Mouse (Mus musculus): ENCODE data around the gene Ddx39. TPM values are rescaled to one million over a fixed set of nuclear protein-coding genes. Genes with fewer than 3 reads are reported as not detected.

Gene Ddx39
- polyA plus RNA-seq, 2 experiments from 2014 or later = 153 to 208 TPM

DNA sequence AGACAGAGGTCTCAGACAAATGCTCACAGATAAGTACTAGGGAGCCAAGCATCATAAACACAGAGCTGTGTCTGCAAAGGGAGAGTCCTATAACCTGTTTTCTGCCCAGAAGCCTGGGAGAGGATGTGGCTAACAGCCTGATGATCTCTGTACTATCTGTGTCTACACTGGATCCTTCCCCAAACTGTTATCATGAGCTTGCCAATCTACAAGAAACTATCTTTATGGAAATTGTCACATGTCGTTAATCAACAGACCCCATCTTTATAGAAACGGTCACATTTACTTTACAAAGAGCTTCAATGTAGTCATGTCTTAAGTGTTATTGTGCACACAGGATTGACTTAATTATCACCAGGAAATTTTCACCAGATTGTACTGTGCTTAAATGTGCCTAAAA lies 55.7 kb downstream of the Ddx39 start:
- peak; percentile 40 for ATAC-seq

- peak; percentile 25 for ATAC-seq
Measured at GRCm38 (mm10) chr8:83771791-83772190, 56.8 kb downstream of the Ddx39 start.

- ATAC-seq = peak; percentile 72
Measured at GRCm38 (mm10) chr8:83772701-83773451, 57.9 kb downstream of the Ddx39 start.

DNA sequence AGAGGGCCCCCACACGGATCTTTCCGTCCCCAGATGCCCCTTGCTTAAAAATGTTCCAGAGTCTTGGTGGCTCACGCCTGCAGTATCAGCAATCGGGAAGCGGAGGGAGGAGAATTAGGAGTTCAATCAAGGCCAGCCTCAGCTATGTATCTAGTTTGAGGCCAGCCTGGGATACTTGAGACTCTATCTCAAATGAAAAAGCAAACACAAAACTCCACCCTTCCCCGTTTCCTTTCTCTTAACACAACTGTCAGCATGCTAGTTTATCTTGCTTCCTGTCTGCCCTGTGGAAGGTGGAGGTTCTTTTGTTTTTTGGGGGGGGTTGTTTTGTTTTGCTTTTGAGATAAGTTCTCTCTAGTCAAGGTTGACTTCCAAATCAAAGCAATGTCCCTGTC lies 58.5 kb downstream of the Ddx39 start:
- ATAC-seq = peak; percentile 68

DNA sequence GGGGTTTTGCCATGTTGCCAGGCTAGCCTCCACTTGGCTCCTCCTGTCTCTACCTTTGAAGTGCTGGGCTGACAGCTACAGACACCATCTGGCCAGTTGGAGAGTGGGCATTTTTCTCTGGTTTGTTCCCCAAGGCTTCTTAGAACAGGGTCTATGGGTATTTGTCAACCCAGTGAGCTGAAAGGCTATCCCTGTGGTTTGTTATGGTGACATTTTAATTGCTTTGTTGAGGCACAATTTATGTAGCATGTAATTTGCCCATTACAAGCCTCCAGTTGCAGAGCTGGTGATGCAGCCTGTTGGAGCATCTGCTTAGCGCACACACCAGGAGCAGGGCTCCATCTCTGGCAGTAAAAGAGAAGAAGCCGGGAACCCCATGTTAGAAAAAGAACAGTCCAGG lies 59.2 kb downstream of the Ddx39 start:
- ATAC-seq = no peak

Other genes starting within 250 kb of the Ddx39 start
- under 1 TPM in 1 of 2 experiments, not detected in 1; 0.07 TPM for gene Olfr370, start 179.4 kb upstream of the Ddx39 start, polyA plus RNA-seq (2017; shearing (Covaris generic))
- 100 to 1,000 TPM; 277 to 291 TPM for gene Ndufb7, start 148.5 kb upstream of the Ddx39 start, polyA plus RNA-seq (2017; shearing (Covaris generic))
- 100 to 1,000 TPM; 408 to 507 TPM for gene Tecr, start 107.2 kb upstream of the Ddx39 start, polyA plus RNA-seq (2017; shearing (Covaris generic))
- gene Dnajb1, start 107.0 kb upstream of the Ddx39 start, polyA plus RNA-seq (2017; shearing (Covaris generic)) = 10 to 100 TPM; 44.9 to 62.3 TPM
- gene Gipc1, start 62.5 kb upstream of the Ddx39 start, polyA plus RNA-seq (2017; shearing (Covaris generic)) = 10 to 100 TPM; 14.8 to 21.9 TPM
- gene Ptger1, start 48.5 kb upstream of the Ddx39 start, polyA plus RNA-seq (2017; shearing (Covaris generic)) = 1 to 10 TPM; 1.2 TPM
- gene Pkn1, start 16.0 kb upstream of the Ddx39 start, polyA plus RNA-seq (2017; shearing (Covaris generic)) = 10 to 100 TPM; 21.0 to 25.9 TPM
- 100 to 1,000 TPM; 199 to 267 TPM for gene Adgre5, start 26.1 kb downstream of the Ddx39 start, polyA plus RNA-seq (2017; shearing (Covaris generic))
- 10 to 100 TPM in 1 of 2 experiments, 1 to 10 TPM in 1; 8.9 to 11.5 TPM for gene Adgrl1, start 184.9 kb downstream of the Ddx39 start, polyA plus RNA-seq (2017; shearing (Covaris generic))
- gene Gm10644, start 240.0 kb downstream of the Ddx39 start, polyA plus RNA-seq (2017; shearing (Covaris generic)) = under 1 TPM; 0.20 to 0.92 TPM
- gene Asf1b, start 240.3 kb downstream of the Ddx39 start, polyA plus RNA-seq (2017; shearing (Covaris generic)) = 10 to 100 TPM; 22.3 to 45.2 TPM

Measured in CD4-positive, CD25-positive, alpha-beta regulatory T cell, adult 4 months (primary cell).